Mouse (Mus musculus) gastrocnemius, adult 8-10 months (tissue): ENCODE measurements around the gene Plbd1. TPM values are rescaled to one million over a fixed set of nuclear protein-coding genes. Genes with fewer than 3 reads are reported as not detected.

ENCODE experiments used
- DNase-seq, 2 experiments: peaks; one replicate each; pipeline ENCODE4 v3.0.0; 2022; ENCODE audit warnings: low spot score in 2 of 2
- total RNA-seq, 4 experiments: library from RNA; stranded (reverse); gene quantifications; 2 replicates each; pipeline ENCODE4 v1.2.4; 2022

Plbd1 gene
- total RNA-seq, 4 experiments from 2014 or later, result 10.6 to 17.0 (median 12.5) TPM

- DNase-seq, result no peak
Observed at GRCm38 (mm10) chr6:136650664-136651063, 11.1 kb downstream of the Plbd1 start.

DNA sequence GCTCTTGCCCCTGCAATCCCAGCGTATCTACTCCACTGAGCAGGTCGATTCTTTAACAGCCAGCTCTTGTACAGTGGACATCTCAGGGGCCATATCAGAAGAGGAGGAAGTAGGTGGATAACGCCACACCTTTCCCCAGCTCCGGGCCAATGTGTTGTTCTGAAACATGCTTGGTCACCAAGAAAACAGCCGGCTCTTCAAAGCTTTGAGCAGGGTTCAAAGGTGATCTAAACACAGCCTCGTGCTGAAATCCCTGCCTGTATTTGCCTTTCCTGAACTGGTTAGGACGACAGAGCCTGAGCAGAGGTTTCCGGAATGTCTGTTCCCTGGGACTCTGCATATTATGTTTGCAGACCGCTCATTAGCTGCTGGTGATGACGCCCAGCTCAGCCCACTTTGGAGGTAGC is 14.3 kb downstream of the Plbd1 start:
- DNase-seq, result no peak

GRCm38 (mm10) chr6:136646207-136646606 is 15.5 kb downstream of the Plbd1 start:
- DNase-seq, result no peak

DNA sequence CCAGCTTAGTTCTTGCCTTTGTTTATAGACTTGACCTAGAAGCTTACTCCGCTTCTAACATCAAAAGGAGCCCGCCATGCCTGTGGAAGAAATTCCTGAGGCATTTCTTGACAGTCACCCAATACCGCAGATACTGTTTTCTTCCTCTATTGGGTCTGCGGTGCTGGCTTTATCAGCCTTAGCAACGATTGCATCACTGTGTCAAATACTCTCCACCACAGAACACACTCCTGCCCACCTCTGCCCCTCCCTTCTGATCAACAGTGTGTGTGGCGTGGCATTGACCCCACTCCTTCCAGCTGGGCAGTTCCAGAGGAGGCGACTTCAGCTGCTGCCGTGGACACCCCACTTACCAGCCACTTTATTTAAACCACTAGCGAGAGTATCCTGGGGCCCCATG is 16.0 kb downstream of the Plbd1 start:
- no peak for DNase-seq

DNA sequence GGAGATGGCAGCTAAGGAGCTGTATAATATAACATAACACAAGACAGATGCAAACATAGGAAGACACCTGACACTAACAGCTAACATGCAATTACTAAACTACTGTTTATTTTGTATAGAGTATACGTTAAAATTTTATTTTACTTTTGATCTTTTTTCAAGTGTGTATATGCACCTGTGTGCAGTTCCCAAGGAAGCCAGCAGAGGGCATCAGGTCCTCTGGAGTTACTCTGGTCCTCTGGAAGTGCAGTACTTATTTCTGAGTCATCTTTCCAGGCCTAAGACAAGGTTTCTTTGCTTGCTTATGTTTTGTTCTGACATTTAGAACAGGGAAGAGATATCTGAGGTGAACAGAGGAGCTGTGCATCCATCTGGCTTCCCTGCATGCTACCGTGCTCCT is 17.6 kb downstream of the Plbd1 start:
- no peak for DNase-seq

DNA sequence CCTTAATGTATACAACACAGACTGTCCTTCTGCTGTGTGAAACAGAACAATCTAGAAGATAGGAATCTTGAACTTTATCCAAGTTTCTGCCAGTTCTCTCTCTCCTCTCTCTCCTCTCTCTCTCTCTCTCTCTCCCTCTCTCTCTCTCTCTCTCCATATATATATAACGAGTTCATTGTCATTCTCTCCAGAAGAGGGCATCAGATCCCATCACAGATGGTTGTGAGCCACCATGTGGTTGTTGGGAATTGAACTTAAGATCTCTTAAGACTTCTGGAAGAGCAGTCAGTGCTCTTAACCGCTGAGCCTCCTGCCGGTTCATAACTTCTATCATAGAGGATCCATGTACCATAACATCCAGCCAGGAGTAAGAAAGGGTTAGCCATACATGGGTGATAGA is 26.7 kb downstream of the Plbd1 start:
- DNase-seq, result no peak

DNA sequence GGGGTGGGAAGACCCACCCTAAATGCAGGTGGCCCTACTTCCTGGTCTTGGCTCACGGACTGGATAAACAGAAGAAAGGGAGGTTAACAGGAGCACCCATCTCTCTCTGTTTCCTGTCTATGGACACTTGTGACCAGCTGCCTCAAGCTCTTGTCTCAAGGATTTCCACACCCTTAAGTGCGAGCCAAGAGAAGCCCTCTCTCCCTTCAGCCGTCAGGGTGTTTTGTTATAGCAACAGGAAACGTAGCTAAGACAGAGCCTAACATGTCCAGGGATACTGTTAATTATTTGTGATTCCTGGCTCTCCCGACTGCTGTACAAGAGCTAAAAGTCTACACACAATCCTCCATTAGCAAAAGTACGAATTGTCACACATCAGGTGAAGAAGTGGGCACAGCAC is 28.0 kb downstream of the Plbd1 start:
- no peak for DNase-seq

- DNase-seq, result no peak
Observed at GRCm38 (mm10) chr6:136633154-136633553, 28.6 kb downstream of the Plbd1 start.

DNA sequence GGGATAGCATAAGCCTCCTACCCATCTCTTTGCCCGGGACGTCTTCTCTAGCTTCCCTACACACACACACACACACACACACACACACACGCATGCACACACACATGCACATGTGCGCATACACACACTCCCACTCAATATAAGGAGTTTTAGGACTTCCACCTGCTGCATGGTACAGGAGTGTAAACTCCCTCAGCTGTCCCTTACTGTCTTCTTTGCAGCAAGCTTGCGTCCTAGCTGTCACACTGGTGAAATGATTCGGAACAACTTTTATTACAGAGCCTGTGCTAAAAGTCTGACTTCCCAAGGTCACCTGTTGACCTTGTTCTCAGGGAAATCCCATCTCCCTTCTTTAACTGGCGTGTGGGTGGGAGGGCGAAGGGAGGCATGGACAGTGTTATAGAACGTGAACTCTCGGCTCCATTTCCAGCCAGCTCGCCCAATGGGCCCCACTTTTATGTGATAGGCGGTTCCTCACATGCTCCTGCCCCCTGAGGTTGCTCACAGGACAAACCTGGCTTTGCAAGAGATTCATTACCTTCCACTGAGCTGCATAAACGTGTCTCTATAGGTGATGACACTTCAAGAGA is 29.7 kb downstream of the Plbd1 start:
- no peak for DNase-seq

GRCm38 (mm10) chr6:136631519-136631918 is 30.2 kb downstream of the Plbd1 start:
- no peak for DNase-seq

DNA sequence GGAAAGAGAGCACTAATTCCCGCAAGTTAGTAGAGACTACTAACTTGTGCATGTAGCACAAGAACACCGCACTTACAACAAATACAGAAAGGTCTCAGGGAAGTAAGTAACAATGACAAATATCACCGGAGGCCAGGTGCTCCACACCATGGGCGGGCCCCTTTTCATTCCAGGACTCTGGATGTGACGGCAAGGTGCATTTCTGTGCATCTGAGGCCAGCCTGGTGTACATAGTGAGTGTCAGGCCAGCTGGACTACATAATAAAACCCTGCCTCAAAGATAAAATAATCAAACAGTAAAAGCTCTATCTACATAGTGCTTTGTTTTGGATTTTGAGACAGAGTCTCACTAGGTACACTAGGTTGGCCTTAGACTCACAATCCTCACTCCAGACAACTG is 32.1 kb downstream of the Plbd1 start:
- no peak for DNase-seq

DNA sequence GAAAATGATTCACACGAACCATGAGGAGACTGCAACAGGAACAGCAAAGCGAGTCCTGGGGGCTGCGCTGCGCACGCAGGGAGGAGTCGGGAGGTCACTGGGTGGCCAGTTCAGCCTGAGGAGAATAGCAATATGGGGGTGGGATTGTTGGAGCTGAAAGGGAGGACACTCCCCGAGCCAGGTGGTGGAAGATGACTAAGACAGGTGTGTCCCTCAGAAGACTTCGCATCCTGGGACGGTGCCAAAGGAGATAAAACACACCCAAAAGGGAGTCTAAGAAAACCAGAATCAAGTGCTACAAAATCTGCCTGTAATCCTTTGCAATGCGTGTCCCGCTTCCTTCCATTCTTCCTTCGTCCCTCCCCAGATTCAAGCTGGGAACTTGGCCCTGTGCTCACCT is 36.3 kb downstream of the Plbd1 start:
- no peak for DNase-seq

DNA sequence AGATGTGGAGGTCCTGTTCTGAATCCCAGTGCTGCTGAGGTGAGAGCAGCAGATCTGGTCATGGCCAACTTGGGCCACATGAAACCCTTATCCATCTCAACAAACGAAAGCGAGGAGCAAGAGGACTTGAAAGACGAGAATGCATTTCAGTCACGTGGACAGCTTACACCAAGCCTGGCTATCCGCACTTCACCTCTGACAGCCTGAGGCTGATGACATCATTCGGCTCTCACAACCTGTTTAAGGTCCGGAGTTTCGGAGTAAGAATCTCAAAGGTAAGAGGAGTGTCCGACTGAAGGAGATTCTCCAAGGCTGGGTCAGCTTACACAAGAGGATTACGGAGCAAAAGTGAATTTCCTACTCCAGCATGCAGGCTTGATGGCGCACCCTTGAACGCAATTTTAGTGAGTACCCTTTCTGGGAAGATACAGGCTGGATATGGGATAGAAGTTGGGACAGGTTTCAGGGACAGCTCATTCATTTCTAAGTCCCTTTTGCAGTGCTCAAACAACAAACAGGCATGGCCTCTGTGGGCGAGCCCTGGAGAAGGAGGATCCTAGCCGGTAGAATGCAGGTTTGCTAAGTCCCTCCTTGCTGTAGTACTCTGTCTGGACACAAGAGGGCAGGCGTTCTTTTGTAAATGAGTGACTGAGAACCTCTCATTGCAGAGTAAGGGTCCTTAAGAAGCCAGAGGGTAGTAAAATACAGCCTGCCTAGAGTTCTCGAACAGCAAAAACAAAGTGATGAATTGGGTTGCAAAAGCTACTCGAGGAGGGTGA is 41.2 kb downstream of the Plbd1 start:
- peak; percentile 48 to 54 for DNase-seq

GRCm38 (mm10) chr6:136614156-136614555 is 47.6 kb downstream of the Plbd1 start:
- no peak for DNase-seq

DNA sequence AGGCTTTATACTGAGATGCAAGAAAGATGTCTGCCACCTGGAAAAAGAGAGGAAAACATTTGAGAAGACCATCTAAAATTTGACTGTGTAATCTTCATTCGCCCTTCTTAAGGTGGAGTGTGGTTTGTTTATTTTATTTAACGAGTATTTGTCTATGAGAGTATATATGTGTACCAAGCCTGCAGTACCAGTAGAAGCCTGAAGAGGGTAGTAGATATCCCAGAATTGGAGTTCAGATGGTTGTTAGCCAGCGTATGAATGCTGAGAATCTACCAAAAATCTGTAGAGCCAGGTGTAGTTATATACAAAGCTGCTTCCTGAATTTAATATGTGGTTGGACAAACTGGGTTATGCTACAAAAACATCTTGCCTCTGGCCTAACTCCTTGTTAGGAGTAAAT is 49.4 kb downstream of the Plbd1 start:
- DNase-seq, result no peak

GRCm38 (mm10) chr6:136611351-136612215 is 50.1 kb downstream of the Plbd1 start:
- DNase-seq, result no peak

DNA sequence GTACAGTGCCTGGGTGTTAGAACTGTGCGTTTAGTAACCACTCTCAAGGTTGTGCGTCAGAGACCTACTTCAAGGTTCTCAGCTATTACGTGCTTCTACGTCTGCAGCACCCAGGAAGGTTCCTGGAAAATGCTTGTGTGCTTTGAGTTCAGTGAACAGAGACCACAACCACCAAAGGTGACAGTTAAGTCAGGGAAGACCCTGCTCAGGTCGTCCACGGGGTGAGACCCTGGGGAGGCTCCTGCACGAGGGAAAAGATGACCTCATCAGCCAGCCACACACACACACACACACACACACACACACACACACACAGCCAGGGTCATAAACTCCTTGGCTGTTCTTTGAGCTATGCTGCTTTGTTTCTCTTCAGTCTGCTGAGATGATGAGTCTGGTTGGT is 59.1 kb downstream of the Plbd1 start:
- DNase-seq, result no peak

- DNase-seq, result no peak
Observed at GRCm38 (mm10) chr6:136594541-136594940, 67.2 kb downstream of the Plbd1 start.

DNA sequence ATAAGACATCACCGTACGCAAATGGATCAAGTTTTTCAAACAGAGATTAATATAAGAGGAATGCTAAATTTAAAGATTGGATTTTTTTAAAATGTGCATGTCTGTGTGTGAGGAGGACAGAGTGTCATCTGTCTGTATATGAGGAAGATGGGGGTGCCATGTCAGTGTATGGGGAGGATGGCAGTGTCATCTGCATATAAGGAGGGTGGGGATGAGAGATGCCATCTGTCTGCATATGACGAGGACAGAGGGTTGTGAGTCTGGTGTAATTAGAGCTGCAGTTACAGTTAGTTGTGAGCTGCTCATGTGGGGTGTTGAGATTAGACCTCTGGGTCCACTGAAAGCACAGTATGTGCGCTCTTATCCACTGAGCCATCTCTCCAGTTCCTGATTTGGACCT is 71.0 kb downstream of the Plbd1 start:
- DNase-seq, result no peak

DNA sequence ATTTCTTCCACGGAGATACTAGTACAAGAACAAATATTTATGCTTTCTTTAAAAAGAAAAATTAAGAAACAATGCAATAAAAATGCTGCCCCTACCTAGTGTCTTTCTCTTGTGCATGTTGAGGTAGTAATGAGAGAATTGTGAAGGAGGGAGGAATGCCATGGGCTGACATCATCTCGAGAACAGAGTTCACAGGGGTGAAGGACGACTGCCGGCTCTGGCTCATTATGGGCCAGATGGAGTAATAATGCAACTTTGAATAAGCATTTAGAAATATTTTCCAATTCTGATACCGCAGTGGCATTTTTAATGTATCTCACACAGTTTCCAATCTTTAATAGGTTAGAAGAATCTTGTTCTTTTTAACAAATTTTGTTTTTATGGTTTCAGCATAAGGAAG is 95.7 kb downstream of the Plbd1 start:
- no peak for DNase-seq
